Mouse (Mus musculus): ENCODE data around the gene Mrc1.
"Not testable (repeated sequence)": the region's sequence is repeated elsewhere in the genome, so short reads cannot be mapped to it uniquely, and the experiment has no call there.

The Mrc1 gene

GRCm38 (mm10) chr2:14229149-14229548, at the start of gene Mrc1:
TSS of gene Mrc1 (plus strand) at chr2:14229392.
- DNase-seq (ENCODE audit: low spot score): no peak

GRCm38 (mm10) chr2:14184375-14184774, 44.8 kb upstream of the Mrc1 start:
- no peak for DNase-seq (ENCODE audit: low spot score)

- DNase-seq (ENCODE audit: low spot score): no peak
Measured at GRCm38 (mm10) chr2:14190684-14191083, 38.5 kb upstream of the Mrc1 start.

GRCm38 (mm10) chr2:14191601-14192000, 37.6 kb upstream of the Mrc1 start:
- no peak for DNase-seq (ENCODE audit: low spot score)

GRCm38 (mm10) chr2:14192046-14192445, 37.1 kb upstream of the Mrc1 start:
- DNase-seq (ENCODE audit: low spot score): no peak

GRCm38 (mm10) chr2:14198325-14198903, 30.8 kb upstream of the Mrc1 start:
- DNase-seq (ENCODE audit: low spot score): not testable (repeated sequence)

- DNase-seq (ENCODE audit: low spot score): no peak
Measured at GRCm38 (mm10) chr2:14199621-14200020, 29.6 kb upstream of the Mrc1 start.

- DNase-seq (ENCODE audit: low spot score): not testable (repeated sequence)
Measured at GRCm38 (mm10) chr2:14200879-14201445, 28.2 kb upstream of the Mrc1 start.

GRCm38 (mm10) chr2:14204308-14204707, 24.9 kb upstream of the Mrc1 start:
- DNase-seq (ENCODE audit: low spot score): no peak

GRCm38 (mm10) chr2:14206798-14207197, 22.4 kb upstream of the Mrc1 start:
- DNase-seq (ENCODE audit: low spot score): no peak

GRCm38 (mm10) chr2:14210731-14211130, 18.5 kb upstream of the Mrc1 start:
- DNase-seq (ENCODE audit: low spot score): no peak

GRCm38 (mm10) chr2:14211606-14212005, 17.6 kb upstream of the Mrc1 start:
- DNase-seq (ENCODE audit: low spot score): no peak

- no peak for DNase-seq (ENCODE audit: low spot score)
Measured at GRCm38 (mm10) chr2:14214764-14215163, 14.4 kb upstream of the Mrc1 start.

GRCm38 (mm10) chr2:14216653-14217052, 12.5 kb upstream of the Mrc1 start:
- DNase-seq (ENCODE audit: low spot score): no peak

GRCm38 (mm10) chr2:14218126-14218525, 11.1 kb upstream of the Mrc1 start:
- no peak for DNase-seq (ENCODE audit: low spot score)

GRCm38 (mm10) chr2:14224387-14224786, 4.8 kb upstream of the Mrc1 start:
- no peak for DNase-seq (ENCODE audit: low spot score)

- DNase-seq (ENCODE audit: low spot score): no peak
Measured at GRCm38 (mm10) chr2:14228495-14228894, 697 bp upstream of the Mrc1 start.

GRCm38 (mm10) chr2:14229979-14230378, 787 bp downstream of the Mrc1 start:
- no peak for DNase-seq (ENCODE audit: low spot score)

- no peak for DNase-seq (ENCODE audit: low spot score)
Measured at GRCm38 (mm10) chr2:14232897-14233296, 3.7 kb downstream of the Mrc1 start.

GRCm38 (mm10) chr2:14233983-14234382, 4.8 kb downstream of the Mrc1 start:
- no peak for DNase-seq (ENCODE audit: low spot score)

GRCm38 (mm10) chr2:14235319-14235718, 6.1 kb downstream of the Mrc1 start:
- DNase-seq (ENCODE audit: low spot score): no peak

GRCm38 (mm10) chr2:14236920-14237319, 7.7 kb downstream of the Mrc1 start:
- DNase-seq (ENCODE audit: low spot score): no peak

- no peak for DNase-seq (ENCODE audit: low spot score)
Measured at GRCm38 (mm10) chr2:14237723-14238122, 8.5 kb downstream of the Mrc1 start.

- no peak for DNase-seq (ENCODE audit: low spot score)
Measured at GRCm38 (mm10) chr2:14239151-14239550, 10.0 kb downstream of the Mrc1 start.
